ENCODE assay signal across 8 mouse cellular contexts in the genomic region with DNA sequence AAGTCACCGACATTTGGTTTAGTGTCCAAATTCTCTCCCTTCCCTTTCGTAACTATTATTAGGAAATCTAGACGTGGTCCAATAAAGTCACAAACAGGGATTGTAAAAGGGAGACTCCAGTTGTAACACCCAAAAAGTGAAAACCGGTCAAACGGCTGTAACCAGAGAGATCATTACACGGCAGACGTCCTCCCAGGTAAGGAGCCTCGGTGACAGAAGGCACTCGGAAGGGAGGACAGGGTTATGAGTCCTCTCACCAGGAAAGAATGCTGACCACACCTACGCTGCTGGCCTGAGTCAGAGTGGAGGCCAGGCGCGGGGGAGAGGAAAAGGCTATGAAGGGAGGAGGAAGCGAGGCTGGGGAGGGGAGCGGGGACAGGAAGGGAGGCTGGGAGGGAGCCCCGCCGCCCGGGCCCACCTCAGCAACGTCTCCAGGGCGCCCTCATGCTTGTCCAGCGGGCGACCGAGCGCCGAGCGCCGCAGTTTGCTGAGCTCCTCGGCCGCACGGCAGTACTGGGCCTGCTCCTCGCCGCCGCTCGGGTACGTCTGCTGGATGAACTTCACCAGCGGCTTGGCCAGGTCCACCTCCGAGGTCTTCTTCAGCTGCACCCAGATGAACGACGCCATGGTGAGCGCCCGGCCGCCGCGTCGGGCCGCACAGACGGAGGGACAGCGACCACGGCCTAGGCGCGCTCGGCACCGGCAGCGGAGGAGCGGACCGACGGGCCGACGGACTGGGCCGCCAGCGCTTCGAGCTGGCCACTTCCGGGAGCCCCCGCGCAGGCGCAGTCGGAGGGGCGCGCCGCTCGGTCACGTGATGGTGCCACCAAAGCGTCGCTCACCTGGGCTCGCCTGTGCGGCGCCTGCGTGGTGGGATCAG. TPM values are rescaled to one million over a fixed set of nuclear protein-coding genes. Genes with fewer than 3 reads are reported as not detected.
DNase-seq lines count a peak whose midpoint lies in the region; ATAC-seq and TF ChIP-seq lines count a peak whose summit lies in the region.

A gene (minus strand): TSS at position 779 of the 880 bp plus-strand sequence.

- peak within 1 kb of the TSS; percentile 97 for H3K27ac ChIP-seq in heart, embryonic 12.5 days (ENCODE audit: poor library complexity, severe bottlenecking)
- peak within 1 kb of the TSS; percentile 96 for H3K27ac ChIP-seq in kidney, postnatal 0 days
- peak within 1 kb of the TSS; percentile 76 for H3K27ac ChIP-seq in liver, embryonic 11.5 days (ENCODE audit: low read depth, low read length)
- H3K27ac ChIP-seq in stomach, embryonic 14.5 days (ENCODE audit: low read length) = peak within 1 kb of the TSS; percentile 90

- DNase-seq in brain, embryonic 18.5 days (ENCODE audit: low read depth, low spot score) = peak; percentile 78
- DNase-seq in kidney, postnatal 0 days (ENCODE audit: low spot score) = peak; percentile 89
- peak; percentile 89 for DNase-seq in liver, embryonic 11.5 days (ENCODE audit: low spot score)
- DNase-seq in naive thymus-derived CD4-positive, alpha-beta T cell, adult 2 months (ENCODE audit: low read depth) = peak; percentile 94

- peak; percentile 88 for ATAC-seq in erythroid progenitor cell, adult 5-6 weeks (replicated peaks; ENCODE audit: low FRiP score, poor library complexity, severe bottlenecking)
- ATAC-seq in heart, embryonic 12.5 days (ENCODE audit: insufficient number of reproducible peaks, low FRiP score) = peak; percentile 92
- peak; percentile 94 for ATAC-seq in kidney, postnatal 0 days (replicated peaks; ENCODE audit: low FRiP score, low read depth)
- peak; percentile 89 for ATAC-seq in liver, embryonic 11.5 days (replicated peaks; ENCODE audit: low FRiP score)
- peak; percentile 91 for ATAC-seq in stomach, embryonic 14.5 days (ENCODE audit: insufficient number of reproducible peaks, insufficient read depth, low FRiP score, low read depth)

- peak within 1 kb of the TSS; percentile 77 for H3K4me2 ChIP-seq in heart, embryonic 12.5 days
- H3K4me2 ChIP-seq in kidney, postnatal 0 days (ENCODE audit: low read length) = peak within 1 kb of the TSS; percentile 71
- peak within 1 kb of the TSS; percentile 92 for H3K4me2 ChIP-seq in liver, embryonic 11.5 days
- peak within 1 kb of the TSS; percentile 85 for H3K4me2 ChIP-seq in stomach, embryonic 14.5 days (replicated peaks; ENCODE audit: low read depth, low read length)

- peak within 1 kb of the TSS; percentile 82 for H3ac ChIP-seq in C2C12 (ENCODE audit: control insufficient read depth, insufficient read length, low read depth)

- H3K79me2 ChIP-seq in C2C12 (ENCODE audit: control insufficient read depth, insufficient read depth) = peaks cover 55% of the 10 kb centered on the region

- peak within 1 kb of the TSS; percentile 68 for H3K4me3 ChIP-seq in C2C12 (ENCODE audit: insufficient read depth, poor library complexity, severe bottlenecking)
- peak within 1 kb of the TSS; percentile 99 for H3K4me3 ChIP-seq in heart, embryonic 12.5 days
- H3K4me3 ChIP-seq in kidney, postnatal 0 days (replicated peaks; ENCODE audit: low read depth, low read length) = peak within 1 kb of the TSS; percentile 99
- H3K4me3 ChIP-seq in liver, embryonic 11.5 days (ENCODE audit: low read depth, low read length) = peak within 1 kb of the TSS; percentile 88
- H3K4me3 ChIP-seq in stomach, embryonic 14.5 days (ENCODE audit: low read depth, low read length) = peak within 1 kb of the TSS; percentile 98

- H3K79me3 ChIP-seq in C2C12 (ENCODE audit: low read depth) = peaks cover 49% of the 10 kb centered on the region

- peak within 1 kb of the TSS; percentile 98 for H3K9ac ChIP-seq in heart, embryonic 12.5 days
- H3K9ac ChIP-seq in kidney, postnatal 0 days (ENCODE audit: low read depth, low read length) = peak within 1 kb of the TSS; percentile 99
- peak within 1 kb of the TSS; percentile 97 for H3K9ac ChIP-seq in liver, embryonic 11.5 days (ENCODE audit: low read depth, low read length)
- peak within 1 kb of the TSS; percentile 91 for H3K9ac ChIP-seq in stomach, embryonic 14.5 days (replicated peaks; ENCODE audit: low read depth, low read length)

- H3K36me3 ChIP-seq in C2C12 (ENCODE audit: control insufficient read depth, insufficient read depth) = peaks cover 6% of the 10 kb centered on the region
- no peaks in the 10 kb centered on the region; the same call in 1 of the 2 replicates for H3K36me3 ChIP-seq in heart, embryonic 12.5 days
- H3K36me3 ChIP-seq in kidney, postnatal 0 days (ENCODE audit: insufficient read depth, low read length) = no peaks in the 10 kb centered on the region
- H3K36me3 ChIP-seq in liver, embryonic 11.5 days (ENCODE audit: control insufficient read depth, insufficient read depth, low read length) = no peaks in the 10 kb centered on the region
- H3K36me3 ChIP-seq in stomach, embryonic 14.5 days (ENCODE audit: control insufficient read depth, insufficient read depth, low read length) = no peaks in the 10 kb centered on the region

- H3K9me3 ChIP-seq in heart, embryonic 12.5 days (replicated peaks) = no peaks in the 10 kb centered on the region
- H3K9me3 ChIP-seq in kidney, postnatal 0 days (replicated peaks; ENCODE audit: low read length) = no peaks in the 10 kb centered on the region
- no peaks in the 10 kb centered on the region for H3K9me3 ChIP-seq in liver, embryonic 11.5 days (ENCODE audit: control insufficient read depth, low read length)
- H3K9me3 ChIP-seq in stomach, embryonic 14.5 days (ENCODE audit: control insufficient read depth, low read depth, low read length) = no peaks in the 10 kb centered on the region

- peaks cover 32% of the 10 kb centered on the region for H3K4me1 ChIP-seq in heart, embryonic 12.5 days (replicated peaks)
- peaks cover 11% of the 10 kb centered on the region for H3K4me1 ChIP-seq in kidney, postnatal 0 days (replicated peaks; ENCODE audit: insufficient read depth, low read length)
- H3K4me1 ChIP-seq in liver, embryonic 11.5 days (replicated peaks; ENCODE audit: control insufficient read depth, insufficient read depth, low read length) = peaks cover 14% of the 10 kb centered on the region
- peaks cover 20% of the 10 kb centered on the region for H3K4me1 ChIP-seq in stomach, embryonic 14.5 days (ENCODE audit: control insufficient read depth, insufficient read depth, low read length)

- TF ChIP-seq CTCF in C2C12 (IDR thresholded peaks at IDR 0.05; ENCODE audit: control insufficient read depth, insufficient read depth, insufficient read length) = no peak
- TF ChIP-seq CTCF in kidney, postnatal 0 days (IDR thresholded peaks at IDR 0.05; ENCODE audit: low read depth) = 0 out of 2 replicates have a peak, but pooled peaks have one; percentile 5

- under 1% methylated on average over 77 of the region's 77 CpGs for WGBS in heart, embryonic 12.5 days
- under 1% methylated on average over 72 of the region's 77 CpGs for WGBS in kidney, postnatal 0 days
- under 1% methylated on average over 75 of the region's 77 CpGs for WGBS in liver, embryonic 11.5 days
- WGBS in stomach, embryonic 14.5 days = 1% methylated on average over 75 of the region's 77 CpGs

- peaks cover 1% of the 10 kb centered on the region for H3K27me3 ChIP-seq in C2C12 (ENCODE audit: control insufficient read depth, insufficient read depth, insufficient read length)
- H3K27me3 ChIP-seq in heart, embryonic 12.5 days (replicated peaks) = no peaks in the 10 kb centered on the region
- no peaks in the 10 kb centered on the region for H3K27me3 ChIP-seq in kidney, postnatal 0 days (ENCODE audit: insufficient read depth, low read length)
- H3K27me3 ChIP-seq in liver, embryonic 11.5 days (replicated peaks; ENCODE audit: control insufficient read depth, insufficient read depth, low read length) = no peaks in the 10 kb centered on the region
- no peaks in the 10 kb centered on the region for H3K27me3 ChIP-seq in stomach, embryonic 14.5 days (ENCODE audit: control insufficient read depth, insufficient read depth, low read length)

TF ChIP-seq in C2C12, 6 proteins besides CTCF, POLR2A, EP300 and RAD21:
- peak; percentile 98 for TF ChIP-seq USF1 (IDR thresholded peaks at IDR 0.05; ENCODE audit: low read depth)
- TF ChIP-seq MAX (IDR thresholded peaks at IDR 0.05) = no peak

RNA-seq across cellular contexts. Expression of the gene that starts here (rescaled TPM):
- 62.5 TPM for polyA plus RNA-seq in C2C12 (2012; fragmentation: generic; extraction: Trizol)
- total RNA-seq in erythroid progenitor cell, adult 5-6 weeks (2015; ENCODE audit: low replicate concordance) = 80.4 and 109 TPM in 2 replicates
- 68.8 and 102 TPM in 2 replicates for total RNA-seq in erythroid progenitor cell, adult 5-6 weeks (2017; ENCODE audit: low replicate concordance)
- 80.8 and 81.7 TPM in 2 replicates for polyA plus RNA-seq in heart, embryonic 12.5 days (2016; fragmentation: Nextera tagmentation; extraction: Ambion mirVana)
- 69.1 and 71.9 TPM in 2 replicates for polyA plus RNA-seq in kidney, postnatal 0 days (2015; fragmentation: Nextera tagmentation; extraction: Ambion mirVana)
- 66.4 and 79.6 TPM in 2 replicates for polyA plus RNA-seq in liver, embryonic 11.5 days (2014; fragmentation: Nextera tagmentation; extraction: Ambion mirVana)
- polyA plus RNA-seq in stomach, embryonic 14.5 days (2014; fragmentation: Nextera tagmentation; extraction: Ambion mirVana) = 80.0 and 81.9 TPM in 2 replicates

Comparison
In these comparisons a context has a peak if more than half of its experiments do, and no peak if none do; other contexts are left out.
1. Peak in every context shown above with its lines: DNase-seq, ATAC-seq, H3K4me3 ChIP-seq and H3K27ac ChIP-seq.